Mouse (Mus musculus): ENCODE data around the gene Cfap97d1. TPM values are rescaled to one million over a fixed set of nuclear protein-coding genes. Genes with fewer than 3 reads are reported as not detected.

Gene Cfap97d1
- total and polyA plus RNA-seq, 2 experiments from 2014 or later: not detected

DNA sequence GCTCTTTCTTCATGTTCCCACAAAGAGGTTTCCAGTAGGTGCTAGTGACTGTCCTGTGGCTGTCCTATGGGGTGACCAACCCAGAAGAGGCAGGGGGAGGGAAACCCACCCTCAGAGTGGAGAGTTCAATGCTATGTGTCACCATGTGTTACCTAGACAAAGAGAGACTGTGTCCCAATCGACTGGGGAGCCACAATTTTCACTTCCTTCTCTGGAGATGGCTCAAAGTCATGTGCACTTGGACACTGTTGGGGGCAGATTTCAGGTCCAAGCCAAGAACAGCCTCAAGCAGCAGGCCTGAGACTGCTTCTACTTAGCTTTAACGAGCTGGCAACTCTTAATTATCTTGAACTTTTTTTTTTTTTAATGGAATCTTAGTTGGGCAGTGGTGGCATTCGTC, 12.0 kb upstream of the Cfap97d1 start:
- no peak overlapping the region for H3K27ac ChIP-seq
- no peaks in the 10 kb centered on the region for H3K4me1 ChIP-seq (ENCODE audit: insufficient read depth, low read length)
- TF ChIP-seq CTCF (IDR thresholded peaks at IDR 0.05; ENCODE audit: low read depth): no peak
- no peak for DNase-seq (ENCODE audit: low spot score)
- no peak for ATAC-seq
- WGBS: 71% methylated on average over 3 of the region's 3 CpGs
- no peak overlapping the region for H3K4me2 ChIP-seq (ENCODE audit: low read depth, low read length)
- no peaks in the 10 kb centered on the region for H3K36me3 ChIP-seq (ENCODE audit: insufficient read depth, low read length)
- no peak overlapping the region for H3K4me3 ChIP-seq (ENCODE audit: low read length)
- no peak overlapping the region for H3K9ac ChIP-seq (replicated peaks; ENCODE audit: low read length)
- H3K27me3 ChIP-seq (ENCODE audit: insufficient read depth, low read length): no peaks in the 10 kb centered on the region; the same call in 1 of the 2 replicates
- no peaks in the 10 kb centered on the region for H3K9me3 ChIP-seq (ENCODE audit: low read length)

DNA sequence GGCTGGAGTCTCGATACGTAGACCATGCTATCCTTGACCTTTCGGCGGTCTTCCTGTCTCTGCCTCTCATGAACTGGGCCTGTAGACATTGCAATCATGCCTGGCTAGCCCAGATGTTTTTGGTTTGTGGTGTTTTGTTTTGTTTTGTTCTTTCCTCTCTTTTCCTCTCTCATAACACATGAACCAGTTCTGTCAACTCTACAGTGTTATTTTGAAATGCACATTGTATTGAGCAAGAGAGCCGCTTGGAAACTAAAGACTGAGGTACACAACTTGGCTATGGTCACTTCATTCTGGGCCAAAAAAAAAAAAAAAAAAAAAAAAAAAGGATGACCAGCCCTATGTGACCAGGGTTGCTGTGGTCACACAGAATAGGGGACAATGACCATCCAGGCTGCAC, 11.4 kb upstream of the Cfap97d1 start:
- H3K36me3 ChIP-seq (ENCODE audit: insufficient read depth, low read length): no peaks in the 10 kb centered on the region
- no peak for TF ChIP-seq CTCF (IDR thresholded peaks at IDR 0.05; ENCODE audit: low read depth)
- H3K9ac ChIP-seq (replicated peaks; ENCODE audit: low read length): no peak overlapping the region
- DNase-seq (ENCODE audit: low spot score): no peak
- H3K4me2 ChIP-seq (ENCODE audit: low read depth, low read length): no peak overlapping the region
- H3K9me3 ChIP-seq (ENCODE audit: low read length): no peaks in the 10 kb centered on the region
- H3K27me3 ChIP-seq (ENCODE audit: insufficient read depth, low read length): no peaks in the 10 kb centered on the region
- 91% methylated on average over 5 of the region's 5 CpGs for WGBS
- ATAC-seq: no peak
- no peaks in the 10 kb centered on the region for H3K4me1 ChIP-seq (ENCODE audit: insufficient read depth, low read length)
- H3K27ac ChIP-seq: no peak overlapping the region
- H3K4me3 ChIP-seq (ENCODE audit: low read length): no peak overlapping the region

DNA sequence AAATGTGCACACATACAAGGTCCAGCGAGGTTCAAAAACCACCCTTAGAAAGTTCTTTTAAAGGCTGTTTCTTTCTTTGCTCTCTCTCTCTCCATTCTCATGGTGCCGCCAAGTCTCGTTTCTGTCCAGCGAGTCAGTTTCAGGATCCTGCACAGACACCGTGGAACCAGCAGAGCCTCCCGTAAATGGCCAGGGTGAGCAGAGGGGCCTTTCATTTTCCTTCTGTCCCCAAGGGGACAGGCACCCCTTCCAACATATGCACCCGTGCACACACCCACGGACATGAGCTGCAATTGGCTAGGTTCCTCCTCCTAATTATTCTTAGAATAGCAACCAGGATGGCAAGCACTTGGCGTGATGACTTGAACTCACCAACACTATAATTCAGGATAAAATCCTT, 10.6 kb upstream of the Cfap97d1 start:
- Histone ChIP-seq H3K4me1 (ENCODE audit: insufficient read depth, low read length) (no peaks in the 10 kb centered on the region), H3K36me3 (ENCODE audit: insufficient read depth, low read length) (0 out of 2 replicates have a peak, but pooled peaks cover under 1% of the 10 kb centered on the region), H3K9me3 (ENCODE audit: low read length) (no peaks in the 10 kb centered on the region), H3K9ac (replicated peaks; ENCODE audit: low read length) (no peak overlapping the region), H3K27me3 (ENCODE audit: insufficient read depth, low read length) (no peaks in the 10 kb centered on the region), H3K27ac (no peak overlapping the region), H3K4me2 (ENCODE audit: low read depth, low read length) (no peak overlapping the region), H3K4me3 (ENCODE audit: low read length) (no peak overlapping the region)
- 75% methylated on average over 9 of the region's 9 CpGs for WGBS
- no peak for TF ChIP-seq CTCF (IDR thresholded peaks at IDR 0.05; ENCODE audit: low read depth)
- ATAC-seq (no peak), DNase-seq (ENCODE audit: low spot score) (no peak)

DNA sequence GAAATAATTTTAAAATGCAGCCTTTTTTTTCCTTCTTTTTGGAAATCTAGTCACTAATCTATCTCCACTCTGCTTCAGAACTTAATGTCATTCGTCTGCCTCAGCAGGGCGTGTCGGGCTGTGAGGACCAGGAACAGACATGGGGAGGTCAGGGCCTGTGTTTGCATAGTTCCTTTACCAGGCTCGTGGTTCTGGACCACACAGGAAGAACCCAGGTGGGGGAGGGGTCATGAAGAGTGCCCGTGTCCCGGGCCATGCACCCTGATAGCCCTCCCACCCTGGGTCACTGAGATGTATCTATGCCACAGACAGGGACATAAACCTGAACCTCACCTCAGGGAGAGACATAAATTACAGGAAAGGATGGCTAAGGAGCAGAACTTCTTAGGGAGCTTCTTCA, 9.9 kb upstream of the Cfap97d1 start:
- 55% methylated on average over 6 of the region's 6 CpGs for WGBS
- peaks cover 8% of the 10 kb centered on the region; the same call in 1 of the 2 replicates for H3K36me3 ChIP-seq (ENCODE audit: insufficient read depth, low read length)
- no peak overlapping the region for H3K4me2 ChIP-seq (ENCODE audit: low read depth, low read length)
- H3K9ac ChIP-seq (replicated peaks; ENCODE audit: low read length): no peak overlapping the region
- TF ChIP-seq CTCF (IDR thresholded peaks at IDR 0.05; ENCODE audit: low read depth): no peak
- H3K4me3 ChIP-seq (ENCODE audit: low read length): no peak overlapping the region
- no peaks in the 10 kb centered on the region for H3K27me3 ChIP-seq (ENCODE audit: insufficient read depth, low read length)
- ATAC-seq (no peak), DNase-seq (ENCODE audit: low spot score) (no peak)
- H3K27ac ChIP-seq: no peak overlapping the region
- no peaks in the 10 kb centered on the region for H3K9me3 ChIP-seq (ENCODE audit: low read length)
- H3K4me1 ChIP-seq (ENCODE audit: insufficient read depth, low read length): no peaks in the 10 kb centered on the region

DNA sequence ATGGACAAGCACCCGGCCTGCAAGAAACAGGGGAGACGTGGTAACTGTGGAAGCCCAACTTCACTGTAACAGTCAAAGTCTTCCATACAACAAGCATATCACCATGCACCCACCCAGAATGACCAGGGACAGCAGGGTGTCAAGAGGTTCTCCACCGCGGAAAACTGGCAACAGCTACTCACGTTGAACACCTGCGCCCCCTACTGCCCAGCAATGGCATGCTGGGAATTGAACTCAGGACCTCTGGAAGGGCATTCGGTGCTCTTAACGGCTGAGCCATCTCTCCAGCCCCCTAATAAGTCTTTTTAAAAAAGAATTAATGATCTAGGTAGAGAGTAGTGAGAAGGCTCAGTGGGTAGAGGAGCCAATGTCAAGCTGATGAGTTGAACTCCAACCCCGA, 9.2 kb upstream of the Cfap97d1 start:
- Histone ChIP-seq H3K9ac (replicated peaks; ENCODE audit: low read length) (no peak overlapping the region), H3K36me3 (ENCODE audit: insufficient read depth, low read length) (peaks cover 11% of the 10 kb centered on the region; the same call in 1 of the 2 replicates), H3K9me3 (ENCODE audit: low read length) (no peaks in the 10 kb centered on the region), H3K4me2 (ENCODE audit: low read depth, low read length) (no peak overlapping the region), H3K27me3 (ENCODE audit: insufficient read depth, low read length) (no peaks in the 10 kb centered on the region), H3K27ac (no peak overlapping the region), H3K4me1 (ENCODE audit: insufficient read depth, low read length) (no peaks in the 10 kb centered on the region), H3K4me3 (ENCODE audit: low read length) (no peak overlapping the region)
- peak; percentile 50; the same call in 1 of the 2 replicates for TF ChIP-seq CTCF (IDR thresholded peaks at IDR 0.05; ENCODE audit: low read depth)
- ATAC-seq (no peak), DNase-seq (ENCODE audit: low spot score) (no peak)
- 55% methylated on average over 9 of the region's 9 CpGs for WGBS

DNA sequence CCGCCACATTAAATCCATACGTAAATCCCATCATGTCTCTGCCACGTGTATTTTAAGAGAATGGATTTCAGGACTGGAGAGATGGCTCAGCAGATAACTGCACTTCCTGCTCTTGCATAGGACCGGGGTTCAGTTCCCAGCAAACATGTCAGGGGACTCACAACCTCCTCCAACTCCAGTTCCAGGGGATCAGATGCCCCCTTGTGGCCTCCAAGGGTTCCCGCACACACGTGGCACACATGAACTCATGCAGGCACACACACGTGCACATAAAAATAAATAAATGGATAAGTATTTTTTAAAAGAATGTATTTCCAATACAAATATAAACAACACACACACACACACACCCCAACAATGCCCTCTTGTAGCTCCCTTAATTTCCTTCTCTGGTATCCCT, 7.1 kb upstream of the Cfap97d1 start:
- peaks cover 15% of the 10 kb centered on the region; the same call in 1 of the 2 replicates for H3K36me3 ChIP-seq (ENCODE audit: insufficient read depth, low read length)
- no peak for DNase-seq (ENCODE audit: low spot score)
- H3K27me3 ChIP-seq (ENCODE audit: insufficient read depth, low read length): no peaks in the 10 kb centered on the region
- no peak overlapping the region for H3K4me2 ChIP-seq (ENCODE audit: low read depth, low read length)
- 95% methylated on average over 7 of the region's 7 CpGs for WGBS
- H3K27ac ChIP-seq: no peak overlapping the region
- H3K4me1 ChIP-seq (ENCODE audit: insufficient read depth, low read length): no peaks in the 10 kb centered on the region
- no peak for ATAC-seq
- peak; percentile 28; the same call in 1 of the 2 replicates for TF ChIP-seq CTCF (IDR thresholded peaks at IDR 0.05; ENCODE audit: low read depth)
- H3K9ac ChIP-seq (replicated peaks; ENCODE audit: low read length): no peak overlapping the region
- no peaks in the 10 kb centered on the region for H3K9me3 ChIP-seq (ENCODE audit: low read length)
- H3K4me3 ChIP-seq (ENCODE audit: low read length): no peak overlapping the region

GRCm38 (mm10) chr11:101979140-101979539, 4.9 kb upstream of the Cfap97d1 start:
- ATAC-seq (no peak), DNase-seq (ENCODE audit: low spot score) (no peak)
- H3K9ac ChIP-seq (replicated peaks; ENCODE audit: low read length): no peak overlapping the region
- H3K4me3 ChIP-seq (ENCODE audit: low read length): no peak overlapping the region
- TF ChIP-seq CTCF (IDR thresholded peaks at IDR 0.05; ENCODE audit: low read depth): no peak
- peaks cover 13% of the 10 kb centered on the region; the same call in 1 of the 2 replicates for H3K4me1 ChIP-seq (ENCODE audit: insufficient read depth, low read length)
- no peaks in the 10 kb centered on the region for H3K27me3 ChIP-seq (ENCODE audit: insufficient read depth, low read length)
- 80% methylated on average over 5 of the region's 5 CpGs for WGBS
- H3K4me2 ChIP-seq (ENCODE audit: low read depth, low read length): no peak overlapping the region
- H3K9me3 ChIP-seq (ENCODE audit: low read length): no peaks in the 10 kb centered on the region
- peaks cover 15% of the 10 kb centered on the region; the same call in 1 of the 2 replicates for H3K36me3 ChIP-seq (ENCODE audit: insufficient read depth, low read length)
- no peak overlapping the region for H3K27ac ChIP-seq
